Mouse (Mus musculus) ovary, adult 18-20 months (tissue): Measurements from ENCODE around the gene Vps37c.

Source experiments
- DNase-seq: peaks from one replicate; pipeline ENCODE4 v3.0.0; 2022; ENCODE audit warnings: low spot score, mixed read lengths

The Vps37c gene

DNA sequence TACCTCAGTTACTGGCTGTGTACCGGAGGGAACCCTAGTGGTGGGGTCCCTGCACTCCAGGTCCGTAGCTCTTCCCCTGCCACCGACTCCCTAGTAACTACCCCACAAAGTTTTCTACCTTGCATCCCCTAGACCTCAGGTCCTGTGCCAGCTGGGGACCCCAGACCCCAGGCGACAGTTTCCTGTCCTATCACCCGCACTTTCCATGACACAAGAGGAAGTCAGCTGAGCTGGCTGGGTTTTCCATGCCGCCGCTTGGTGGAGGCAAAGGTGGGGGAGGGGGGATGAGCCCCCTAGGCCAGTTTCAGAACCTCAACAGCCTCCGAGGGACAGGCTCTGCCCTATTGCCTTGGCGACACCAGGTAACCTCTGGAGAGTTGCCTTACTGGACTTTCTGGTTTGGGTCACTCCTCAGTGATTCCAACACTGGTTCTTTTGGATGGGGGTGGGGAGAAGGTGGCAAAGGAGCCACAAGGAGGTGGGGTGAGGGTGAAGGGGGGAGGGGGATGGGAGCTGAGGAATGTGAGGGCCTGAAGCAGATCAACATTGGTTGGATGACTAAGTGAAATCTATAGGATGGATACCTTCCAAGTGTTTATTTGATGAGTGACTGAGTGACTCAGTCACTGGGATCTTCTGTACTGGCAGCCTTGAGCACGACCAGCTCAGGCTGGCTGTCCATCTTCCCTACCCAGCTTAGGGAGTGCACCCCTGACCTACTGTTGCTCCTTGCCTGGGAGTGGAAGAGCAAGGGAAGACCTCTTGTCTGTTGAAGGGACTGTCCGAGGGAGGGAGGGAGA is 52.3 kb downstream of the Vps37c start:
- DNase-seq, result no peak

DNA sequence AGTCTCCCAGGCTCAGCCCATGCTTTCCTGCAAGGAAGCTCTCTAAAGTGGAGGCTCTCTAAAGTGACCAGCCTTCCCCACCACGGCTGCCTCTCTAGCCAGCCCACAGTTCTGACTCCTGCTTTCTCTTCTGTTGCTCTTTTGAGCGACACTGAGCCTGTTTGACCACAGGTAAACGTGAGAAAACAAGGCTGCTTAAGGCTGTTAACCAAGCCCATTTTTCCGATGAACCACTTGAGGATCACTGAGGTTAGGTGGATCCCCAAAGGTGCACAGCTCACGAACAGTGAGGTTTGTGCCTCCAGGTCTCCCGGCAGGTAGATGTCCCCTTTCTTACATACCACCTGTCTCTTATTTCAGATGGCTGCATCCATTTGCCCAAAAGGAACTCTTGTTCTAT is 53.6 kb downstream of the Vps37c start:
- no peak for DNase-seq

DNA sequence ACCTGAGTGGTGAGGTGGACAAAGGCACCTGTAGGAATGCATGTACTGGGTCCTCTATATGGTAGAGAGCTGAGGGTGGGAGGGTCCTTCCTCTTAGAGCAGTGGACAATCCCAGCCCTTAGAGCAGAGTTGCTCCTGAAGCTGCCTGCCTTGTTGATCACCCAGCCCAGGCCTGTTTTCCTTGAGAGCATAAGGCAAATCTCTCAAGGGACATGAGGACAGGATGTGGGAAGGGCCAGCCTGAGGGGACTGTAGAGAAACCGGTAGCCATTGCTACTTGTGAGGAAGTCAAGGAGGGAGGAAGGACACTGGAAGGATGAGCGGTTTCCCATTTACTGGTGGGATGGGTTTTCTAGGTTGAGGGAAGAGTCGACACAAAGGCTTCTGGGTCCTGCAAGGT is 54.0 kb downstream of the Vps37c start:
- no peak for DNase-seq

DNA sequence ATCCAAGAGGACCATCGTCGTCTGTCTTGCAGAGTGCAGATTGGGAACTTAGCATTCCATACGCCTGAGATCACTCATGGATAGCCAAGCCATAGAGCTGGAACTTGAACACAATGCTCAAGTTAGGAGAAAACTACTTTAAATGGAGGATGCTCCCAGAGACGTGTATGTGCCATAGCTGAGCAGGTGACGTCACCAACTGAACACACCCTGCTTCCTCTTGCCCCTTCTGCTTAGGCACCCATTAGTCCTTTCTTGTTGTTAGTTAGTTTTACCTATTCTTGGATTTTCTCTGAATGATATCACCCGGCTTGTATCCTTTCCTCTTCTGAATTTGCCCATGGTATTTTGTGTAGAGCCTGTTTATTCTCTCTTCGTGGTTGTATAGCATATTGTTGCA is 58.6 kb downstream of the Vps37c start:
- no peak for DNase-seq

DNA sequence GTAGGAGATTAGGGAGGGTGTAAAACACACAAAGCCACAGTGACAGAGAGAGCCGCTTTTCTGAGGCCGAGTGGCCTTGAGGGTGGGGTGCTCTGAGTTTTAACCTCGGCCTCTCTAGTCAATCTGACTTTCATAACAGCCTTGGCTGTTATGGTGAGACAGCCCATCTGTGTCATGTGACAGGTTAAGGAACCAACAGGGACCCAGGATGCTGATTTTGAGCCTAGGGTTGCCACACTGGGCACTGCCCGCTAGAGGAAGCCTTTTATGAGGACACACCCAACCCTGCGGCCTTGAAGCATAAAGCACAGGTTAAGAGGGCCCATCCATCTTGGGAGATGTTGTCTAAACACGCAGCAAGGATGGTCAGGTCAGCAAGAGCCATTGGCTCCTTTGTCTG is 59.2 kb downstream of the Vps37c start:
- DNase-seq, result no peak

DNA sequence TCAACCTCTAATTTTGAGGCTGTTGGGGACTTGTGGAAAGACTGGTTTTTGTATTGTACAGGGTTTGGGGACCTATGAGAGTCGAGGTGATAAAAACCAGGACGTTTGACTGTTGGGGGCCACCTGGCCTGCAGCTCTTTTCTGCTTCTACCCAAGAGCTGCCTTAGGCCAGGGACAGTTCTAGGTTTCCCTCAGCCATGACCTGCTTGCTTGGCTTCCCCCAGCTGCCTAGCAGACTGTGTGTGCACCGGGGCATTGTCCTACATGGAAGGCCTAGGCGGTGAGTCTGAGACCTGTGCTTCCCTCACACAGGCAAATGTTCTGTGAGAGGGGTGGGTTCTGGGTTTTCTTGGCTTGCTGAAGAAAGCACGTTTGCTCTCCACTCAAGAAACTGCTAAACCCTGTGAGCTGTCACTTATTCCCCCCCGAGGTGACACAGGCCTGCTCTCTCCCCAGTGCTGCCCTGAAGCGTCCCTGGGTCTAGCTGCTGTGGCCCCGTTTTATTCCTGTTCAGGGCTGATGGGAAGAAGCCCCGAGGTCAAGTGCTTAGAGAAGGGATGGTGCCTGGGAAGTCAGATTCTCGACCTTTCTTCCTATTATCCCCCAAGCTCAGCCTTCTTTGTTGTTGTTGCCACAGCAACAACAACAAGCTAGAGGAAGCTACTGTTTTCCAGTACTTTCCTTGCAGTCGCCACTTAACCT is 60.0 kb downstream of the Vps37c start:
- no peak for DNase-seq

DNA sequence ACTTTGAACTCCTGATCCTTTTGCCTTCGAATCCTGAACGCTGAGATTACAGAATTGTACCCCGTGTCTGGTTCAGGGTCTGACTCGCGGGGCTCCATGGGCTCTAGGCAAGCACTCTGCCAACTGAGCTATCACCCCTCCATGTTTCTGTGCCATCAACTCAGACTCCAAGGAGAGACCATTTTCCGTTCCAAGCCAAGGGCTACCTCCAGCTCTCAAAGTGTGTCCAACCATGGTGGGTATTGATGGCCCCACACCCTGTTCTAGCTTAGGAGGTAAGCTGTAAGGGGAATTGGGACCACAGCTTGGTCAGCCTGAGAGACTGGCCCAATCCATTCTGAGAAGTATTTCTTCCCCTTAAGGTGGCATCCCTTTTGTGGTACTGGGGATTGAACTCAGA is 60.8 kb downstream of the Vps37c start:
- DNase-seq, result no peak

DNA sequence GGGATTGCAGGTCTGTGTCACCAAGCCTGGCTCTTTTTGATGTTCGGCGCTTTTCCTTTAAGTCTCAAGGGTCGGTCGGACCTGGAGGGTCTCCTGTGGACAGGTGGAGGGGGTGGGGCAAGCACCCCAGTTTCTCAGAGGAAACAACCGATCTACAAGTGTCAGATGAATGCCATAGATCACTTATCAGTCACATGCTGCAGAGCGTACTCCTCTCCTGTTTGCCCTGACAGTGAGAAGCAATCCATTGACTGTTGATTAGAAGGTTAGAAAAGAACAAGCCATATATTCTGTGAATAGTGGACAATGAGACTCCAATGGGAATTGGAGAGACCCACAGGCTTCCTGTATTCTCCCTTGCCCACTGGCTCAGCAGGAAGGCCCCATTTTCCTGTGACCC is 61.6 kb downstream of the Vps37c start:
- no peak for DNase-seq

DNA sequence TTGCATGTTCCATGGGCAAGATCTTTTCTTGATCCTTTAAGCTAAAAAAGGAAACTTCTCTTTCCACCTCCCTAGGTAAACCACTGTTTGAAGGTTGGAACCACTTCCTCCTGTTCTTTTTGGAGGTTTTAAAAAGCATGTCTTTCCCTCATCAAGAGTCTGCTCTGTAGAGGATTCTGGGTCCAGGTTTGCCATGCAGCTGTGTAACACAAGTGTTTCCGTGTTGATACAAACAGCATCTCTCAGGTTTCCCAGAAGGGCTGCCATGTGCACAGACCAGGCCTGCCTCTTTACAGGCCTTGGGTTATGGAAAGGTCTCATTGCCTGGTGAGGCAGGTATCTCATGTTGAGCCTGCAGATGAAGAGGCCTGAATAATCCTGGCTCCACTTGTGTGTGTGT is 63.1 kb downstream of the Vps37c start:
- DNase-seq, result no peak

DNA sequence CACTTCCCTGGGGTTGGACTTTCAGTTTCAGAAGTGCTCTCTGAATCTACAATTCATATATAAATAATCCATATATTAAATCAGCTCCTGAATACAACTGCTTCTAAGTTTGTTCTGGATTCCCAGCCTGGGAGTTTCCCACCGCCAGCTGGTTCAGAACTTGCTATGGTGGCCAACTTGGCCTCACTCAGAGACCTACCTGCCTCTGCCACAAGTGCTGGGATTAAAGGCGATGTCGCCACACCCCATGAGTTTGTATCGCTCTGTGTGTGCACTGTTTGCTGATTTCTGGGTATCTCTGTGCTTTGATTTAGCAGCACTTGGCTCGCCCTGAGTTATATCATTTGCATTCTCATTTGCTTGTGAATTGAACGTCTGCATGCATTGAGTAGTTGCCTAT is 63.6 kb downstream of the Vps37c start:
- DNase-seq, result no peak

DNA sequence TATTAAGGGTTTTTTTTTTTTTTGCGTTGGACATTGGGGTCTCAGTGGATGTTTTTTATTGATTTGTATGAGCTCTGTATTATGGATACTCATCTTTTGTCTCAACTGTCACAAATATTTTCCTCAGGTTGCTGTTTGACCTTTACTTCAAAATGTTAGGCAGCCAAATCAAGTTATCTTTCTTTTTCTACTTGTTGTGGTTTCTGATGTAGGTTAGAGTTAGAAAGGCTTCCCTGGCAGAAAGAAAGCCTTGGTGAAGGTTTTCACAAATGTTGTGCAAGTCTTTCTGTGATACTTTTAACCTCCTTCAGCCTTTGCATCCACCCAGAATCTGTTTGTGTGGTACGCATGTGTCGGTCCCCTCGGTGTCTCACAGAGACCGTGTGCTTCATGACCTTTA is 64.1 kb downstream of the Vps37c start:
- DNase-seq, result no peak

DNA sequence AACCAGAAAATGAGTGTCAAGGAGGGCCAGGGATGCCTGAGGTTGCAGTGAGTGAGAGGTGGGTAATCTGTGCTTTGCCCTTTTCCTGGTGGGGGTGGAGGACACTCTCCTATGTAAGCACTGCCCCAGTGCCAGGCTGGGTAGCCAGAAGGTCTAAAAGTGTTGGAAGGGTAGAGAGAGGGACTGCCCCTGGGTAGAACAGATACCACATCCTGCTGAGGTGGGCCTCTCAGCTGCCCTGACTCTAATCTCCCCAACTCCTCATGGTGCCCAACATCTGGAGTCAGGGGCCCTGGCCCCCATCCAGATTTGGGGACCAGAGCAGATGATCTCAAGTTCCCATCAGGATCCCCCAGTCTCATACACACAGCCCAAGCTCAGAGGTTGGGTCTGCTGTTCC is 68.6 kb downstream of the Vps37c start:
- DNase-seq, result no peak

DNA sequence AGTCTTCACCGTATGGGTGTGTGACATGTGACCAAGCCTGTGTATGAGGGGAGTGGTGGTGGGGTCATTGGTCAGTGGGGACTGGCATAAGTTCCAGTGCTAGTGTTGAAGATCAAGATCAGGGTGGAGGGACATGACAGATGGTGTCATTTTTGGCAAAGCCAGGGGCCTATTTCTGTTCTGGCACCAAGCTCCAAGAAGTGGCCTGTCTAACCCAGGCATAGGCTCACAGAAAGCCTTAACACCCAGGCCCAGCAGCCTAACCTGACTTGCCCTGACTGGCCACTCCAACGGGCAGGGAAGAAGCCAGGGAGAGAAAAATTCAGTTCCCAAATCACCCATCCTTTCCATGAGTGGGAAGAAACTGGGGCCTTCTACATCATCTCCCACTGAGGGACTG is 69.0 kb downstream of the Vps37c start:
- no peak for DNase-seq

DNA sequence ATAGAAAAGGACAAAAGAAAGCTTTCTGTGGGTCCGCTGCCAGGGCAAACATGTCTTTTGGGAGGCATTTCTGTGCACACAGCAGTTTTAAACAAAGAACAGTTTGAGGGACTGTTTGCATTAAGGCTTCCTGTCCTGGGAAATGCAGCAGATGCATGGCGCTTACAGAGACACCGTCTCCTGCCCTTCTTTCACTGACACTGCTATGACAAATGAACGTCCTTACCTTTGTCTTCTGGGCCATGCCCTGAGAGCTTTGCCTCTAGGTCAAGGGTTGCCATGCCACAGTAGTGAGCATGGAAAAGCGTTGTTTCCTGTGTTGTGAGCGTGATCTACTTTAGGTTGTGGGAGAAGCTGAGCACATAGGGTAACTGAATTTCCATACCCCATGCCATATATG is 70.2 kb downstream of the Vps37c start:
- no peak for DNase-seq

DNA sequence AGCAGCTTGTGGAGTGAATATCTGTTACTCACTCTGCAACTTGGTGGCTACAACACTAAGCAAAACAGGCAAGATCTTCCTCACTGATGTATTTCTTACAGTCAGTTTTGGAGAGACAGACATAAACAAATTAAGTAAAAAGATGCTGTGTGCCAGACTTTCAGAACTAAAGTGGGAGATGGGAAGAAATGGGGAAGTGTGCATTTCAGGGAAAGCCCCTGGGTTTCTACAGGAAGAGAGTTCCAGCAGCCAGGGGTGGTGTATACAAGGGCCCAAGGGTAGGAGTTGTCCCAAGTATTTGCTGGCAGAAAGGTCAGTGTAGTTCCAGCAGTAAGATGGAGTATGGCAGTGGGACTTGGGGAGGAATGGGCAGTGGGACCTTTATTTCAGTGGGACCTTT is 71.0 kb downstream of the Vps37c start:
- no peak for DNase-seq

DNA sequence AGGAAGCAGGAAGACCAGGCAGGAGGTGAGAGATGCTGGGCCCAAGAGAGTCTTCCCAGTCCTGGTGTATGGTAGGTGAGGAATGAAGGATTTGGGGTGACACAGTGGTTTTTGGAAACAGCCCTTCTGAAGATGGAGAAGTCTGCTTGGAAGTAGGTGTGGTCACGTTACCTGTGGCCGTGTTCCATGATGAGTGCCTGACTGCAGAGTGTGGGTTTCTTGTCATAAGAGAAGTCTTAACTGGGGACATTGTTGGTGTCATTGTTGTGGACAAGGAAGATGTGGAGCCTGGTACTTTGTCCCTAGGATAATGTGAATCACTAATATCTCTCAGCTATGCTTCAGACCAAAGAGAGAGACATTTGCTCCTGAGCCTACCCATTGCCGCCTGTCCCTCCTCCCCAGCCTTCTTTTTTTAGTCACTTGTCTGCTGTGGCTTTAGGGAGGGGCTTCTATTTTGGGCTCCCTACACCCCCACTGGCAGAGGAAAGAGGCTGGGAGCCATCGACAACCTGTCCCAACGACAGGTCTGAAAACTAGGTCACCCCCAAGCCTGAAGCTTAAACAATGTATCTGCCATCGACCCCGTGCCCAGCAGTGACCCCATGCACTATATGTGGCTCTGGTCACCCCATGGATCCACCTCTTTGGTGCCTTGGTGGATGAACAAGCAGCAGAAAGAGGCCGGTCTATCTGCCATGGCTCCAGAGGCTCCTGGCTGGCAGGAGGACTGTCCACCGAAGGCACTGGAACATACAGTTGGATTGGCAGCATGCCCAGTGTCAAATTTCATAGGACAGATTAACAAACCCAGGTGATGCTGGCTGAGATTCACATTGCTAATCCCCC is 71.7 kb downstream of the Vps37c start:
- no peak for DNase-seq

DNA sequence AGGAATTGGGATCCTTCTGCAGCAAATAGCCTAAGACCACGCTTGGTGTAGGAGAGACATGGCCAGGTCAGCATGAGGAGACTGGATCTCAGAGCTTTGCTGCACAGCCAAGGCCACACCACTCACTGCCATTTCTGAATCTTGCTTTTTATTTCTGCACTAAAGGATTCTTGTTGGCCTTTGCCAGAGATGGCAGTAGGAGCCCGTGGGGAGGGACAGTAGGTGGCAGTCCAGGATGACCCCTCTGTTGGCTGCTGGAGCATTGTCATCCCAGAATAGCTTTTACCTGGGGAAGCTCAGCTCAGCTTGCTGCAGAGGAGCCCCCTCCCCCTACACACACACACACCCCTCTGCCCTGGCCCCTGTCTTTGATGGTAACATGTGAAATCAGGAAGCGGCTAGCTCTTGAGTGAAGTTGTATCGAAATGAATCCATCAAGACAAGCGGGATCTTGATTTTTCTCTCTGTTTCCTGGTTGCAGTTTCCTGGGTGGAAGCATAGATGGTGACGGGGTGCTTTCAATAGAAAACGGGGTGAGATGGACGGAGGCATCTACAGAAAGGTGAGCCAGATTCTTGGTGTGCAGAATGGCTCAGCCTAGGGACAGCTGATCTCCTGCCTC is 73.4 kb downstream of the Vps37c start:
- no peak for DNase-seq

DNA sequence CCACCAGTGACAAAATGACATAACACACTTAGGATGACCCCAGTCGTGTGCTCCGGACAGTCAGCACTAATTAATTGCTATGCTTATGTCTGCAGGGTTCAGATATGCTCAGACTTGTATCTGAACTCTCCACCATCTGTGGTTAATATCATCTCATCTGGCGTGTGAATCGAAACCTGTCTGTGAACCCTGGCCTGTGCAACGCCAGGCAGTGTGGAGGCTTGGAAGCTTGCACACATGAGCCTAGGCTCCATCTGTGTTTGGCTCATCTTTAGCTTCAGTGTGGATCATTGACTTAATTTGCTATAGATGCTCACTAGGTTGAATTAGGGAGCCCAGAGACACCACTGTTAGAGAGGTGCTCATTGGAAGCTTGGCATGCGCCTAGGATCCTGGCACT is 73.9 kb downstream of the Vps37c start:
- DNase-seq, result no peak

DNA sequence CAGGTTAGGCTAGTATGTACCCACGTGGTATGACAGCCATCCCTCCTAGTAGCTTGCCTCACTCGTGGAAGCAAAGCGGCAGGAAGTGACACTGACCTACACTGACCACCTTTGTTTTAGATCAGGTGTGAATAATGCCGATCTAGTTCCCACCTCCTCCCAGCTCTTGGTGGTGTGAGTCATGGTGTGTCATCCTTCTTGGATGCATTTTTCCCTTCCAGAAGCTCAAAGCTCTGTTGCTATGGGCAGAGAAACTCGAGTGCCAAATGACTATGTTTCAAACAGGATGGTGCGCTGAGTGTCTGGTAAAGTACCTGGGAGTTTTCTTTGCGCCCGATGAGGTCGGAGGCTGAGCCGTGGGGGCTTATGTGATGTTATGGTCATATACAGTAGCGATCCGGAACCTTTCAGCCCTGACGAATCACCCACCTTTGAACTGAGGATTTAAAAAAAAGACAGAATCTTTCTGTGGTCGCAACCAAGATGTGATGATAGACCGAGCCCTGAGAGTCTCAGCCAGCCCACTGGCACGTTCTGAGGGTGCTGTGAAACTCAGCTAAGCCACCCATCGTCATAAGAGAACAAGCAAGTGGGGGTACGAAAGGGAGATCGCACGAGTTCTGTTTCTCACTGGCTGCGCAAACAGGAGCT is 75.0 kb downstream of the Vps37c start:
- DNase-seq, result no peak
